Mouse (Mus musculus) intestine, embryonic 14.5 days (tissue): ENCODE measurements around the gene Gtf2f2. TPM values are rescaled to one million over a fixed set of nuclear protein-coding genes. Genes with fewer than 3 reads are reported as not detected.

Experiments used
- ATAC-seq: fragments of 200-750 bp; cut with Nextera tagmentation; replicated peaks from 2 replicates; pipeline ENCODE4 v1.8.0; 2017; ENCODE audit warnings: low read depth, moderate number of reproducible peaks, moderate TSS enrichment, moderate library complexity; ENCODE audit not compliant: low FRiP score, low TSS enrichment
- DNase-seq: peaks from one replicate; pipeline ENCODE4 v3.0.0-alpha.2; 2018; ENCODE audit warnings: low spot score
- H3K27ac ChIP-seq: fragments of 300-500 bp; sonication (generic); 2 replicates; pipeline ENCODE4 v1.5.1; 2014; ENCODE audit warnings: low read depth, mild to moderate bottlenecking, control low read depth
- H3K27me3 ChIP-seq: fragments of 300-500 bp; sonication (generic); replicated peaks from 2 replicates; pipeline ENCODE4 v1.6.1; 2014; ENCODE audit warnings: low read length, control low read depth; ENCODE audit not compliant: control insufficient read depth, insufficient read depth
- H3K36me3 ChIP-seq: fragments of 300-500 bp; sonication (generic); 2 replicates; pipeline ENCODE4 v1.6.1; 2014; ENCODE audit warnings: low read length, control low read depth; ENCODE audit not compliant: control insufficient read depth, insufficient read depth
- H3K4me1 ChIP-seq: fragments of 300-500 bp; sonication (generic); replicated peaks from 2 replicates; pipeline ENCODE4 v1.6.1; 2014; ENCODE audit warnings: low read length, control low read depth, mixed read lengths; ENCODE audit not compliant: control insufficient read depth, insufficient read depth
- H3K4me2 ChIP-seq: fragments of 300-500 bp; sonication (generic); 2 replicates; pipeline ENCODE4 v1.6.1; 2014; ENCODE audit warnings: low read length
- H3K4me3 ChIP-seq: fragments of 300-500 bp; sonication (generic); 2 replicates; pipeline ENCODE4 v1.5.1; 2014; ENCODE audit warnings: low read depth, low read length, control low read depth, mixed read lengths
- H3K9ac ChIP-seq: fragments of 300-500 bp; sonication (generic); 2 replicates; pipeline ENCODE4 v1.6.1; 2014; ENCODE audit warnings: mild to moderate bottlenecking, low read length
- H3K9me3 ChIP-seq: fragments of 300-500 bp; sonication (generic); 2 replicates; pipeline ENCODE4 v1.6.1; 2016; ENCODE audit warnings: low read length, control low read depth; ENCODE audit not compliant: control insufficient read depth
- WGBS: fragments of 180-500 bp; shearing (Covaris S2); extraction: QIAGEN DNeasy Blood & Tissue Kit; methylation state at CpG from one replicate; pipeline ENCODE4 v1.1.7; 2014; 5-methylcytosine and 5-hydroxymethylcytosine counted together
- polyA plus RNA-seq: library from polyadenylated mRNA; unstranded; fragments of >200 nt; fragmentation: Nextera tagmentation; extraction: Ambion mirVana; gene quantifications from 2 replicates; pipeline ENCODE4 v1.2.1, GENCODE M21; 2014

Gene Gtf2f2
- polyA plus RNA-seq, 1 experiment from 2014 or later: 40.2 TPM

DNA sequence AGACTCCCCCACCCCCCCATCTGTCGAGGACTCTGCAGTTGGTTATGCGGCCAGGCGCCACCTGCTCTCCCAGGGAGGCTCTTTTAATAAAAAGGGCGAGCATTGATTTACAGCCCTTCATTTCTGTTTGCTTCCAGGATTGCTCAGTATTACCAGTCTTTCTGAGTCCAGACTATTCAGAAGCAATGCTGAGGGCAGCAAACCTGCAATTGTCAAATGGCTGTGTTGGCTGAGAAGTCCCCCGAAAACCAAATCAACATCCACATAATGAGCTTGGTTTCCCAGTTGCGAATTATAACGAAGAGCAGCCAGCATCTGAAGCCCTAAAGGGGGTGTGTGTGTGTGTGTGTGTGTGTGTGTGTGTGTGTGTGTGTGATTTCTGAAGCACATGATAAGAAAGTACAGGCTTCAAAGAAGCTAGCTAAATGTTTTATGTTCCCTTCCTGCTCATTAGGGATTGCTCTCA, 22.0 kb upstream of the Gtf2f2 start:
- H3K36me3 ChIP-seq: no peaks in the 10 kb centered on the region
- H3K4me3 ChIP-seq: no peak overlapping the region
- no peak overlapping the region for H3K4me2 ChIP-seq
- WGBS: 36% methylated on average over 7 of the region's 7 CpGs
- H3K4me1 ChIP-seq: no peaks in the 10 kb centered on the region
- no peaks in the 10 kb centered on the region for H3K9me3 ChIP-seq
- H3K9ac ChIP-seq: no peak overlapping the region
- DNase-seq (no peak), ATAC-seq (no peak)
- H3K27me3 ChIP-seq: no peaks in the 10 kb centered on the region
- H3K27ac ChIP-seq: no peak overlapping the region

GRCm38 (mm10) chr14:76031117-76031842, 20.6 kb upstream of the Gtf2f2 start:
- ATAC-seq (no peak), DNase-seq (peak; percentile 57)
- H3K27me3 ChIP-seq: no peaks in the 10 kb centered on the region
- no peak overlapping the region for H3K9ac ChIP-seq
- no peaks in the 10 kb centered on the region for H3K9me3 ChIP-seq
- no peak overlapping the region for H3K4me2 ChIP-seq
- H3K27ac ChIP-seq: no peak overlapping the region
- no peaks in the 10 kb centered on the region for H3K4me1 ChIP-seq
- H3K4me3 ChIP-seq: no peak overlapping the region
- 51% methylated on average over 11 of the region's 11 CpGs for WGBS
- no peaks in the 10 kb centered on the region for H3K36me3 ChIP-seq

- WGBS: 85% methylated on average over 4 of the region's 4 CpGs
- Histone ChIP-seq H3K9me3 (no peaks in the 10 kb centered on the region), H3K27ac (no peak overlapping the region), H3K36me3 (no peaks in the 10 kb centered on the region), H3K4me2 (no peak overlapping the region), H3K9ac (no peak overlapping the region), H3K4me3 (no peak overlapping the region), H3K4me1 (no peaks in the 10 kb centered on the region), H3K27me3 (no peaks in the 10 kb centered on the region)
- DNase-seq: no peak
- ATAC-seq: no peak
These were observed 14.0 kb upstream of the Gtf2f2 start for GRCm38 (mm10) chr14:76024641-76025040.

DNA sequence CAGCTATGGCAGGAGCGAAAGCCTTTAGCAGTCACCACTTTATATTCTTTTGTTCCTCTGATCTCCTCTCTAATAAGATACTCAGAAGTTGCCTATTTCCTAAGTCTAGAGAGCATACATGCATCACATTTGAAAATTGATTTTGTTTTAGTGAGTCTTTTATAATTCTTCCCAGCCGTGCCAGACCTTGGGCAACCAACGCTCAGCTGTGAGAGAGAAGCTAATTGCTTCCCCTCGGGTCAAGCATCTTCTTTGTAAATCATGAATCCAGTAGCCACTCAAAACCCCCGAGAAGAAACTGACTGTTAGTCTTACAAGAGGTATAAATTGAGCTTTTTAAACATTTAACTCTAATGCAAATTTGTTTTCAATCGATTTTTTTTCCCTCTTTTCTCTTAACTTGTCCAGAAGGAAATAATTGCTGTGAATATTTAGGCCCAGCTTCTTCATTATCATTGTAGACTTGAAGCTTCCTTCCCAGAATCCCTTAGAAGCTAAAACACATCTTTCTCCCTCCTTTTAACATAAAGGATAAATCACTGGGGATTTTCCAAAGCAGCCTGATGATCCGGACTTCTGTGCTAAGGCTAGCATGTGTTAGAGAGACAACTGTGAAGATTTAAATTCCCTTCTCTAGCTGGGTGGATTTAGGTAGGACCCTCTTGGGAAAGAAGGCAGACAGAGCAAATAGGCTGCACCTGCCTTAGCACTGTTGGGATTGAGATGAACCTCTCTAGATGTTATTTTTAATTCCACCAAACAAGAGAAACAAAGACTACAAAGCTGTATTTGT, 10.5 kb upstream of the Gtf2f2 start:
- Histone ChIP-seq H3K4me1 (no peaks in the 10 kb centered on the region), H3K4me2 (no peak overlapping the region), H3K27me3 (no peaks in the 10 kb centered on the region), H3K4me3 (no peak overlapping the region), H3K36me3 (no peaks in the 10 kb centered on the region), H3K9me3 (0 out of 2 replicates have a peak, but pooled peaks cover 6% of the 10 kb centered on the region), H3K27ac (no peak overlapping the region), H3K9ac (no peak overlapping the region)
- WGBS: 60% methylated on average over 7 of the region's 7 CpGs
- no peak for DNase-seq
- no peak for ATAC-seq

GRCm38 (mm10) chr14:76020259-76020785, 9.7 kb upstream of the Gtf2f2 start:
- 86% methylated on average over 5 of the region's 5 CpGs for WGBS
- H3K27ac ChIP-seq: no peak overlapping the region
- no peaks in the 10 kb centered on the region for H3K27me3 ChIP-seq
- H3K9me3 ChIP-seq: 0 out of 2 replicates have a peak, but pooled peaks cover 6% of the 10 kb centered on the region
- H3K4me1 ChIP-seq: no peaks in the 10 kb centered on the region
- ATAC-seq (no peak), DNase-seq (no peak)
- H3K9ac ChIP-seq: no peak overlapping the region
- H3K36me3 ChIP-seq: no peaks in the 10 kb centered on the region
- H3K4me3 ChIP-seq: no peak overlapping the region
- no peak overlapping the region for H3K4me2 ChIP-seq

DNA sequence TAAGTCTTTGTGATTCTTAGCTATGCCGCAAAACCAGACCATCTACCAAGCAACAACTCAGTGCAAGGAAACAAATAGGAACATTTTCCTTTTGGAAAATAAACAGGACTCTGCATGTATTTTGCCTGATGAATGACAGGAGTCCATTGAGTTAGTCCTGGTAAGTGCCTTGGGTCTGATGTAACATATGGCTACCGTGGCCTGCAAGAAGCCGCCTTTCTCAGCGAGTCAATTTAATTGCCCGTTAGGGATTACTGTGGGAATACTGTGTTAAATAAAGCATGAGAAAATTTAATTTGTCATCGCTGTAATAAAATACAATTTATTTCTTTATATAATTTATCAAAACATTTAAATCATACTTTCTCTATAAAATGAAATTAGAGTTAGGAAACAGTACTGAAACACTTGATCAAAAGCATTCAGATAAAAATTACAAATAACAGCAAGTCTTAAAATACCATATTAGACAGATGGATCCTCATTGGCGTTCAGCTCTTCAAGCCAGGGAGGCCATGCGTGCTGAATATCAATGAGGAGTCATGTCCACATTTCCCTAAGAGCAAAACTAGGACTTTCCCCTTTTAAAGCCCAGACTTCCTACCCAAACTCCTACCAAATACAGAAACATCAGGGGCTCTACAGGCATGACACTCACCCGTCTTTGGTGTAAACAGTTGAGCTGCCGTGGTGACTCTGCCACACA, 7.3 kb upstream of the Gtf2f2 start:
- DNase-seq (no peak), ATAC-seq (no peak)
- Histone ChIP-seq H3K36me3 (no peaks in the 10 kb centered on the region), H3K9ac (no peak overlapping the region), H3K9me3 (0 out of 2 replicates have a peak, but pooled peaks cover 6% of the 10 kb centered on the region), H3K27ac (no peak overlapping the region), H3K4me1 (no peaks in the 10 kb centered on the region), H3K4me2 (no peak overlapping the region), H3K27me3 (no peaks in the 10 kb centered on the region), H3K4me3 (no peak overlapping the region)
- 82% methylated on average over 10 of the region's 10 CpGs for WGBS

- 48% methylated on average over 2 of the region's 2 CpGs for WGBS
- Histone ChIP-seq H3K4me1 (peaks cover 8% of the 10 kb centered on the region; the same call in 1 of the 2 replicates), H3K4me2 (no peak overlapping the region), H3K27me3 (no peaks in the 10 kb centered on the region), H3K9me3 (0 out of 2 replicates have a peak, but pooled peaks cover 5% of the 10 kb centered on the region), H3K9ac (no peak overlapping the region), H3K27ac (no peak overlapping the region), H3K4me3 (no peak overlapping the region), H3K36me3 (no peaks in the 10 kb centered on the region)
- DNase-seq (no peak), ATAC-seq (no peak)
These were observed 3.7 kb upstream of the Gtf2f2 start for GRCm38 (mm10) chr14:76014331-76014730.

GRCm38 (mm10) chr14:76011062-76011457, 395 bp upstream of the Gtf2f2 start:
- peak overlapping the region; percentile 95 for H3K4me3 ChIP-seq
- H3K9me3 ChIP-seq: no peaks in the 10 kb centered on the region
- peaks cover 7% of the 10 kb centered on the region; the same call in 1 of the 2 replicates for H3K36me3 ChIP-seq
- 28% methylated on average over 7 of the region's 7 CpGs for WGBS
- peaks cover 16% of the 10 kb centered on the region for H3K4me1 ChIP-seq
- no peak overlapping the region; the same call in 1 of the 2 replicates for H3K9ac ChIP-seq
- peak overlapping the region; percentile 84 for H3K4me2 ChIP-seq
- no peak for DNase-seq
- H3K27me3 ChIP-seq: no peaks in the 10 kb centered on the region
- H3K27ac ChIP-seq: no peak overlapping the region; the same call in 1 of the 2 replicates
- ATAC-seq: peak; percentile 42
